Mouse (Mus musculus) myocyte (in vitro differentiated cells): ENCODE measurements around the gene Flywch2. TPM values are rescaled to one million over a fixed set of nuclear protein-coding genes. Genes with fewer than 3 reads are reported as not detected.

ENCODE experiments used
- H3K27me3 ChIP-seq: one replicate; pipeline ENCODE4 v1.6.1; 2011; ENCODE audit not compliant: control insufficient read depth, insufficient read depth, insufficient read length
- H3K36me3 ChIP-seq: one replicate; pipeline ENCODE4 v1.6.1; 2011; ENCODE audit not compliant: control insufficient read depth, insufficient read depth
- H3K4me2 ChIP-seq: one replicate; pipeline ENCODE4 v1.6.1; 2011; ENCODE audit warnings: low read depth, control low read depth
- H3K4me3 ChIP-seq: one replicate; pipeline ENCODE4 v1.5.1; 2011; ENCODE audit warnings: mild to moderate bottlenecking, control low read depth, moderate library complexity
- H3K79me2 ChIP-seq: one replicate; pipeline ENCODE4 v1.6.1; 2011; ENCODE audit not compliant: control insufficient read depth, insufficient read depth
- H3ac ChIP-seq: one replicate; pipeline ENCODE4 v1.6.1; 2011; ENCODE audit not compliant: control insufficient read depth, insufficient read length
- CEBPB ChIP-seq: IDR thresholded peaks from 2 replicates; pipeline ENCODE4 v1.6.1; 2011; ENCODE audit warnings: mild to moderate bottlenecking, moderate library complexity; ENCODE audit not compliant: poor library complexity, insufficient read depth, severe bottlenecking
- E2F4 ChIP-seq: IDR thresholded peaks from one replicate; pipeline ENCODE4 v1.6.1; 2011; ENCODE audit warnings: mild to moderate bottlenecking, control low read depth, moderate library complexity; ENCODE audit not compliant: insufficient read depth
- MAX ChIP-seq: IDR thresholded peaks from one replicate; pipeline ENCODE4 v1.6.1; 2011; ENCODE audit warnings: low read depth, mild to moderate bottlenecking, control low read depth
- MYOD1 ChIP-seq, 3 experiments: IDR thresholded peaks; one replicate each; pipeline ENCODE4 v1.6.1; 2011; ENCODE audit warnings: control low read depth in 2 of 3, low read depth in 2 of 3, mild to moderate bottlenecking in 2 of 3, moderate library complexity in 1 of 3; ENCODE audit not compliant: insufficient read length in 2 of 3, control insufficient read depth in 1 of 3
- MYOG ChIP-seq, 3 experiments: IDR thresholded peaks; one replicate each; pipeline ENCODE4 v1.6.1; 2011; ENCODE audit warnings: control low read depth in 2 of 3, low read depth in 2 of 3, mild to moderate bottlenecking in 2 of 3; ENCODE audit not compliant: insufficient read length in 2 of 3, control insufficient read depth in 1 of 3, insufficient read depth in 1 of 3
- POLR2A ChIP-seq: IDR thresholded peaks from one replicate; pipeline ENCODE4 v1.6.1; 2011; ENCODE audit warnings: low read depth, mild to moderate bottlenecking, control low read depth, moderate library complexity; ENCODE audit not compliant: insufficient read length
- POLR2AphosphoS2 ChIP-seq: IDR thresholded peaks from one replicate; pipeline ENCODE4 v1.6.1; 2011; ENCODE audit warnings: low read depth, control low read depth; ENCODE audit not compliant: insufficient read length
- REST ChIP-seq: IDR thresholded peaks from one replicate; pipeline ENCODE4 v1.6.1; 2011; ENCODE audit warnings: mild to moderate bottlenecking, control low read depth, moderate library complexity; ENCODE audit not compliant: insufficient read depth, insufficient read length
- SRF ChIP-seq: IDR thresholded peaks from one replicate; pipeline ENCODE4 v1.6.1; 2011; ENCODE audit warnings: low read depth; ENCODE audit not compliant: control insufficient read depth, insufficient read length
- TCF12 ChIP-seq: IDR thresholded peaks from one replicate; pipeline ENCODE4 v1.6.1; 2011; ENCODE audit warnings: mild to moderate bottlenecking, control low read depth; ENCODE audit not compliant: poor library complexity, insufficient read depth, severe bottlenecking
- TCF3 ChIP-seq: IDR thresholded peaks from one replicate; pipeline ENCODE4 v1.6.1; 2011; ENCODE audit warnings: low read depth, control low read depth; ENCODE audit not compliant: insufficient read length
- USF1 ChIP-seq: IDR thresholded peaks from one replicate; pipeline ENCODE4 v1.6.1; 2011; ENCODE audit warnings: low read depth, mild to moderate bottlenecking, control low read depth, moderate library complexity
- polyA plus RNA-seq: library from polyadenylated mRNA; unstranded; fragments of >200 nt; fragmentation: generic; extraction: Trizol; gene quantifications from one replicate; pipeline ENCODE4 v1.2.1, GENCODE M21; 2012; ENCODE audit warnings: missing spikeins

The Flywch2 gene
- polyA plus RNA-seq, 1 experiment, result 0.42 TPM

DNA sequence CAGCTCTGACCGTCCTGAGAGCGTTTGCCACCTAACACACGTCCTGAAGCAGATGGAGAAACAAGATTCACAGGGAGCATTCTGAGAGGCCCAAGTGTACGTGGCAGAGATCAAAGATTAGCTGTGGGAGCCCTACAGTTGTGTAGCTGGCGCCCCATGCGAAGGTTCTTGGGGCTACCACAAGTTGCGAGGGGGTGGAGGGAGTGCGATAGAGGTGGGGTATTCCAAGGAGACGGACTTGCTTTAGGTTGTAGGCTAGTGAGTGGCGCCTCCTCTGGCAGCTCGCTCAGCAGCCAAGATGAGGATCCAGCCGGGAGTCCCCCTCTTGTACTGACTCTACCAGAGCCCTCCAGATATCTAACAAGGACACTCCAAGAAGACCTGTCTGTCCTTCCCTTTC, 39.6 kb downstream of the Flywch2 start:
- no peaks in the 10 kb centered on the region for H3K36me3 ChIP-seq
- peaks cover 38% of the 10 kb centered on the region for H3K27me3 ChIP-seq
- H3K4me2 ChIP-seq, result no peak overlapping the region
- no peaks in the 10 kb centered on the region for H3K79me2 ChIP-seq
- no peak overlapping the region for H3ac ChIP-seq
- no peak overlapping the region for H3K4me3 ChIP-seq
- TF ChIP-seq POLR2A, result no peak
- no peak for TF ChIP-seq SRF
- TF ChIP-seq MYOG (IDR thresholded peaks at IDR 0.05; ENCODE audit: control insufficient read depth in 1 of 3, insufficient read depth in 1 of 3, insufficient read length in 2 of 3, low read depth in 2 of 3), result no peak
- TF ChIP-seq USF1, result no peak
- TF ChIP-seq TCF12, result no peak
- no peak for TF ChIP-seq TCF3
- TF ChIP-seq MAX, result no peak
- TF ChIP-seq E2F4, result no peak
- TF ChIP-seq POLR2AphosphoS2, result no peak
- TF ChIP-seq MYOD1 (IDR thresholded peaks at IDR 0.05; ENCODE audit: control insufficient read depth in 1 of 3, insufficient read length in 2 of 3, low read depth in 2 of 3), result no peak
- TF ChIP-seq CEBPB, result no peak
- no peak for TF ChIP-seq REST

DNA sequence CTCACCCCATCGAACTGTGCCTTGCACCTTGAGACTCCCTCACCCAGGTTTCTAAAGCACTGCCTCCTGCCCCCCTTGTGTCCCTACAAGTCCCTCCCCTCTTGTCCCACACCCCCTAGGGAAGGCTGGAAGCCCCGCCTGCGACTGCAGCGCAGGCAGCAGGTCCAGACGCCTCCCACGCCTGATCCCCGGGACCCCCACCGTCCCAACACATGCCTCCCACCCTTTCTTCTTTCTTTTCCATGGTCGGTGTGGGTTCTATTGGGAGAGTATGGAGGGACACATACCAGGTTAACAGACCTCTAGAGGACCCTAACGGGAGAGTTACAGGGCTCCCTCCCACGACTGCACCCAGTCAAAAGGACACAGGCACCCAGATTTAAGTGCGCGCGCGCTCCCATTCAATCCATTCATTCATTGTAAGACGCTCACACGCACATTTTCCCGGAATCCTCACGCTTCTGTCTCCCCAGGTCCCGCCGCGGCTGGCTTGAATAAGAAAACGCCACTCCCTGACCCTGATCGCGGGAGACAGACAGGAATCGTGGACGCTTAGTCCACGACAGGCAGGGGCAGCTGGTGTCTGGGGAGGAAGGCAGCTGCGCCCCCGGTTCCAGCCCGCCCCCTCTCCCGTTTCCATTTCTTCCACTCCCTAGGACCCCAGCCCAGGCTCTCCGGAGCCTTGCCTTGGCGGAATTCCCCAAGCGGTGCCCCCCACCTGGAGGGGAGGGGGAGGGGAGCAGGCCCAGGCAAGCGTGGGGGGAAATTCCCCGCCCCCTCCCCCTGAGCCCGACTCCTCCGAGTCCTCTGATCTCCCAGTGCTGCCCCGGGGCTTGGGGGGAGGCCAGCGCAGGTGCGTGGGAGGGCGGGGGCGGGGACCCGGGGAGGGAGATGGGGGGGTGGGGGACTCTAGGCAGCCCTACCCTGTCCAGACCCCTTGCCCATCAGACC, 40.3 kb downstream of the Flywch2 start, which contains the start of gene Kremen2:
Gene Kremen2 (minus strand): TSS at position 533 of the 951 bp plus-strand sequence.
- Histone ChIP-seq H3K27me3 (peaks cover 38% of the 10 kb centered on the region), H3ac (no peak within 1 kb of the TSS), H3K36me3 (no peaks in the 10 kb centered on the region), H3K4me2 (peak within 1 kb of the TSS; percentile 51), H3K79me2 (no peaks in the 10 kb centered on the region), H3K4me3 (no peak within 1 kb of the TSS)
- TF ChIP-seq CEBPB (no peak), MYOG (IDR thresholded peaks at IDR 0.05; ENCODE audit: control insufficient read depth in 1 of 3, insufficient read depth in 1 of 3, insufficient read length in 2 of 3, low read depth in 2 of 3) (peak in 2 of 3 experiments; percentile 63 to 74), TCF3 (peak; percentile 21), MYOD1 (IDR thresholded peaks at IDR 0.05; ENCODE audit: control insufficient read depth in 1 of 3, insufficient read length in 2 of 3, low read depth in 2 of 3) (peak in 2 of 3 experiments; percentile 92 to 95), MAX (no peak), E2F4 (no peak), REST (no peak), TCF12 (no peak), USF1 (no peak), POLR2AphosphoS2 (no peak), POLR2A (no peak), SRF (no peak)

DNA sequence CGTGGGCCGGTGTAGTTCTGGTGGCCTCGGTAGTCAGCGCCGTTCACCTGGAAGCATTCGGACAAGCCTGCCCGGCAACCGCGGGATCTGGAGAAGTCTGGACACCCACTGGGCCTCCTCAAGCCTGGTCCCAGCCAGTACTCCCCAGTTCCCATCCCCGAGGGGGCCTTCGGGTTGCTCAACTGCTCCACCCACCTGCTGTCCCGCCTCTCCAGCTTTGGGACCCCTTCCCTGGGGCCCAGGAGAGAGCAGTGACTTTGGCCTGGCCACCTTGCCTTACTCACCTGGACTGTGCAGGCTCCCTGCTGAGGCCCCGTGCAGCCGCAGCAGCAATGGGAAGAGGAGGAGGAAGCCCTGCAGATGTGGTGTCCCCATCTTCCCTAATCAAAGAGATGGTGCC, 41.2 kb downstream of the Flywch2 start:
- Histone ChIP-seq H3K4me2 (no peak overlapping the region), H3ac (no peak overlapping the region), H3K79me2 (no peaks in the 10 kb centered on the region), H3K4me3 (no peak overlapping the region), H3K27me3 (peaks cover 38% of the 10 kb centered on the region), H3K36me3 (no peaks in the 10 kb centered on the region)
- no peak for TF ChIP-seq MAX

DNA sequence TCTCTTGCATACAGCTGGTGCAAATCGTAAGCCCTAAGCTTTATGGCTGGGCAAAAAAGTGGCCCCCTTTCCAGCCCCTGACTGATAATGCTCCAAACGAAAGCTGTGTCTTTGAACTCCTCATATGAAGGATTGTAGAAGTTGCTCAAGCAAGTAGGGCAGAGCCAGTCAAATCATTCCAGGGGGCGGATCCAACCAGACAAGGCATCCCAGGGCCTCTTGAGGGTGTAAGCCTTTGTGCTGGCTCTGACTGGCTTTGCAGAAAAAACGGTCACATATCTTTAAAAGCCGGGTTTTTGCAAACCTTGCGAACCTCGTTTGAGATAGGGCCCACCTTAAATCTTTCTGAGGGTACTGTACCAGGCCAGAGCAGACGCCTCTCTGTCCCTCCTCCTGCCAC, 41.8 kb downstream of the Flywch2 start:
- Histone ChIP-seq H3K4me2 (no peak overlapping the region), H3K27me3 (peaks cover 38% of the 10 kb centered on the region), H3K4me3 (no peak overlapping the region), H3ac (no peak overlapping the region), H3K79me2 (no peaks in the 10 kb centered on the region), H3K36me3 (no peaks in the 10 kb centered on the region)
- TF ChIP-seq MYOG (IDR thresholded peaks at IDR 0.05; ENCODE audit: control insufficient read depth in 1 of 3, insufficient read depth in 1 of 3, insufficient read length in 2 of 3, low read depth in 2 of 3), result no peak
- TF ChIP-seq POLR2AphosphoS2, result no peak
- TF ChIP-seq E2F4, result no peak
- no peak for TF ChIP-seq MAX
- no peak for TF ChIP-seq SRF
- TF ChIP-seq REST, result no peak
- no peak for TF ChIP-seq POLR2A
- no peak for TF ChIP-seq USF1
- no peak for TF ChIP-seq MYOD1 (IDR thresholded peaks at IDR 0.05; ENCODE audit: control insufficient read depth in 1 of 3, insufficient read length in 2 of 3, low read depth in 2 of 3)
- TF ChIP-seq TCF12, result no peak
- no peak for TF ChIP-seq CEBPB
- TF ChIP-seq TCF3, result no peak

DNA sequence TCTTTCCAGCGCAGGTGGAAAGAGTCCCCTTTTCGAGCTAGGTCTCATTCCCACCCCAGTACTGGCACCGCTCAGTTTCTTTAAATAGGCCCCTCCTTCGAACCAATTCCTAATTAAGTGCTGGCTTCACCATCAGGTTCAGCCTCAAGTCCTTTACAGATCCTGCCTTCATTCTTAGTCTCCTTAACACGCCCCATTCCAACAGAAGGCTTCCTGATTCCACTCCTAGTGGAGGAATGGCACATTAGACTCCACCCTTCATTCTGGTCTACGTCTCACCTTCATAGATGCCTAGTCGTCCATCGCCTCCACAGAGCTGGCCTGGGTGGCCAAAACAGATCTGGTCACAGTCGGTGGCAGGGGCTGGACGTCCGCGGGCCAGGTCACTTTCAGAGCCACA, 42.9 kb downstream of the Flywch2 start:
- Histone ChIP-seq H3K79me2 (no peaks in the 10 kb centered on the region), H3K4me2 (no peak overlapping the region), H3K4me3 (no peak overlapping the region), H3ac (no peak overlapping the region), H3K36me3 (no peaks in the 10 kb centered on the region), H3K27me3 (peaks cover 38% of the 10 kb centered on the region)
- TF ChIP-seq MYOD1 (IDR thresholded peaks at IDR 0.05; ENCODE audit: control insufficient read depth in 1 of 3, insufficient read length in 2 of 3, low read depth in 2 of 3), result no peak
- TF ChIP-seq MYOG (IDR thresholded peaks at IDR 0.05; ENCODE audit: control insufficient read depth in 1 of 3, insufficient read depth in 1 of 3, insufficient read length in 2 of 3, low read depth in 2 of 3), result no peak
- no peak for TF ChIP-seq POLR2A
- TF ChIP-seq MAX, result no peak
- no peak for TF ChIP-seq POLR2AphosphoS2
- TF ChIP-seq TCF3, result no peak
- no peak for TF ChIP-seq CEBPB
- no peak for TF ChIP-seq USF1
- no peak for TF ChIP-seq REST
- no peak for TF ChIP-seq SRF
- no peak for TF ChIP-seq TCF12
- no peak for TF ChIP-seq E2F4
